Mouse (Mus musculus): Measurements from ENCODE around the gene Epb41l1.
A peak's percentile ranks its signal among the peaks of the same experiment; 100 is the strongest.

- TF ChIP-seq CTCF (IDR thresholded peaks at IDR 0.05) = peak; percentile 46
- no peak for TF ChIP-seq POLR2A (IDR thresholded peaks at IDR 0.05; ENCODE audit: insufficient read depth, low read depth, low read length)
These were observed 26.4 kb upstream of the Epb41l1 start for GRCm38 (mm10) chr2:156394282-156394681.

All from heart, adult 2 months (tissue).